Mouse (Mus musculus) monocyte, adult 5-6 weeks (primary cell): ENCODE measurements around the gene Phxr2. TPM values are rescaled to one million over a fixed set of nuclear protein-coding genes. Genes with fewer than 3 reads are reported as not detected.

ENCODE experiments used
- ATAC-seq: fragments of 153-309, 156-312 bp; replicated peaks from 2 replicates; pipeline ENCODE4 v1.8.0; 2017; ENCODE audit warnings: mild to moderate bottlenecking; ENCODE audit not compliant: low TSS enrichment, insufficient number of reproducible peaks, severe bottlenecking, poor library complexity, low FRiP score
- total RNA-seq: library from RNA; stranded (forward); fragments of 200-1000, 200-491, 200-594 nt; gene quantifications from 3 replicates; pipeline ENCODE4 v1.2.3, GENCODE M21; 2017

The Phxr2 gene
- total RNA-seq, 1 experiment from 2014 or later = not detected

DNA sequence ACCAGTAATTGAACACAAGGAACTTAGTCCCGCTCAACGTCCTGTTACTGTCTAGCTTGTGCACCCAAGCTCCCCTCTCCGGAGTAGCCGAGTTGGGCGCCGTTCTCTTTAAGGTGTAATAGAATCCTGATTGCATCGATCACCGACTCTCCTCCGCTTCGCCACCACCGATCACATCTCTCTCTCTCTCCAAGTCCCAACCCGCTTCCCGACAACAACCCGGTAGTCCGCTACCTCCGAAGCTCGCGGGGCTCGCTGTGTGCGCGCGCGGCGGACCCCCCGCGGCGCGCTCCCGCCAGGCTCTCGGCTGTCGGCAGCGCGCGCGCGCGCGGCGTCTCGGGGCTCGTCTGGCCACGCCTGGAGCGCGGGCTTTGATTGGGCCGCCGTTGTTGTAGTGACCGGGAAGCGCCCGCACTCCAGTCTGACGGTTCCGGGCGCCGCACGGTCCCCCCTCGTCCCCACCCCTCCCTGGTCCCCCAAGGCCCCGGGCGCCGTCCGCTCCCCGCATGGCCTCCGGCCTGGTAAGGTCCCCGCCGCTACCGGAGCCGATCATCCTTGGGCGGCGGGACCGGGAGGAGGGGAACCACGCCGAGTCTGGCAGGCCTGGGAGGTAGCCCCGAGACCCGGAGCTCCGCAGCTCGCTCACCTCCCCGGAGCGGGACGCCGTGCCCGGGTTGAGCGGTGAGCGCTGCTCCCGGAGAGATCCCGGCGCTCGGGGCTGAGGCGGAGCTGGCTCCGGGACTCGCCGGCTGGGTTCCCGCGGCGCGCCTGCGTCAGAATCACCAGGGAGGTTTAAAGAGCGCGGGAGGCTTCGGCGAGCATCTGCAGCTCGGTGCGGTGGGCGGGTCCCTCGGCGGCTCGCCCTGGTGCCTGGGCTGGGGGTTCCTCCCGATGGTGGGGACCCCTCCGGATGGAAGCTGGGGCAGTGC, 19.2 kb downstream of the Phxr2 start, which contains the start of gene Poc1b:
TSS of gene Poc1b (plus strand) at position 334 of the 929 bp plus-strand sequence.
- ATAC-seq = peak; percentile 67

DNA sequence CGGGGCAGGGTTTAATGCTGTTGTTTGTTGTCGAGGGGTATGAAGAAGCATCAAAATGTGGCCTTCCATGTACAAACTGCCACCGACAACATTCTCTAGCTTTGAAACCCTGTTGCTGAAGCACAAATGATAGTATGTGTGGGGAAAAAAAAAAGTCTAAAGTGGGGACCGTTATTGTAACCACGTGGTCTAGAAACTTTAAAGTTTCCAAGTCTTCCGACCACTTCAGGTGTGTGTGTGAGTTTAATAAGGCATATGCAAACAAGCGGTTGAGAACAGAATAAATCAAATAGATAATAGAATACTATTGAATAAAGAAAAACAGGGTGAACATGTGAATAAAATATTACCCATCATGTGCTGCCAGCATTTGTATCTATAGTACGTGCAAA, 19.8 kb downstream of the Phxr2 start:
- ATAC-seq = no peak

DNA sequence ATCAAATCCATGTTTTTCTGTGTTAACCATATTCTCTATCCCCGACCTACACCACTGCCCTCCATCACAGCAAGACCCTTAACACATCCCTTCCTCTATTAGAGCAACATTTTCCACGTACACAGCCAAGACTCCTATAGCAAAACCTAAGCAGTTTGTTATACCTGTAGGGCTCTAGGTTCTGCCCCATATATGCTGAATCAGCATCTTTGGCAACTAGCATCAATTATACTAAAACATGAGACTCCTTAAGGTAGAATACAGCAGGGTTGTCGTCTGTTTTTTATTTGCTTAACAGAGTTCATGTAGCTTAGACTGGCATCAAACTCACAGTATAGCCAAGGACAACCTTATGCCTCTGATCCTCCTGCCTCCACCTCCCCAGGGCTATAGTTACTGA, 20.6 kb downstream of the Phxr2 start:
- no peak for ATAC-seq

DNA sequence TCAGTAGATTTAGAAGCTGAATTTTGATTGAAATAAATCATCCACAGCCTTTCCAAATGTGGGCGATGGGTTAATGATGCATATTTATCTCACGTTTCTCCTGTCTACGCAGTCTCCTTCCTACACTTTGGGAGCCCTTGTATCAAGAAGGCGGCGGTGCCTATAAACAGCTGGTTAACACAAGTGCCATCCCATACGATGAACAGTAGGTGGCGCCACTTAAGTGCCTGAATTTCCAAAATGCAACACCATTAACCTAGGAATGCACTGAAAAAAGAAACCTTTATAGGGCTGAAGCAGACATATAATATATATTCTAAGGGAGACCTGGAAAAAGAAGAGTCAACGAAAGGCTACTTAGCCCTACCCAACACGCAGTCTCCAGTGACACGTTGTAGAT, 28.8 kb downstream of the Phxr2 start:
- peak; percentile 73; the same call in 1 of the 2 replicates for ATAC-seq

DNA sequence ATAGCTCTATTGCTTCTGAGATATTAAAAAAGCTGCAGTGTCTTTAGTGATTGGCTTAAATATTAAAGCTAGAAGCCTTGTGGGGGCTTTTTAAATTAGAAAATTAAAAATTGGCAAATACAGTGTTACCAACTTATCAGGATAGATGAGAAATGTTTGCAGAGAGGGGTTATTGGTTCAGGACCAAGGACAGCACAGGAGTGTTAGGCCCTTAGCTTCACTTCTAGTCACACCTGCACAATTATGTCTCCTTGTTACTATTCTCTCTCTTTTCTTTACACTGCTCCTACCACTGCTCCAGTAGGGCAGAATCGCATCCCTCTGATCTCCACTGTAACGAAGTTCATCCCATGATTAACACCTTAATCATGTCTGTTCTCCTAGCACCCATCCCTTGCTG, 31.0 kb downstream of the Phxr2 start:
- no peak for ATAC-seq

DNA sequence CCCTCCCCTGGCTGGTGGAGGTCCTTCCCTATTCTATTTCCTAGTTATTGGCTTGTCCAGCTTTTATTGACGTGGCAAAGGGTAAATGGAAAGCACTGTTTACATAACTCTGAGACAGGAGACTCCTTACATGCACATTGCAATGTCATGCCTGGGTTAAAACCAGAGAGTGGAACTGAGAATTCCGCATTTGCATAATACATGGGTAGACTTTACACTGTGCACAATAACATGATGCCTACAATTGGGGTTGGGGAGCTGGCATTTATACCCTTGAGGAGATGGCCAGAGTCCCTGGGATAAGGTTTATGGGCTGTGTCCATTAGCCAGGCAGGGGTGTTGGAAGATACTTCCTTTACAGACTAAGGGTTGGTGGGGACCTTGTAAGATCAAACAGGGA, 32.8 kb downstream of the Phxr2 start:
- no peak for ATAC-seq

DNA sequence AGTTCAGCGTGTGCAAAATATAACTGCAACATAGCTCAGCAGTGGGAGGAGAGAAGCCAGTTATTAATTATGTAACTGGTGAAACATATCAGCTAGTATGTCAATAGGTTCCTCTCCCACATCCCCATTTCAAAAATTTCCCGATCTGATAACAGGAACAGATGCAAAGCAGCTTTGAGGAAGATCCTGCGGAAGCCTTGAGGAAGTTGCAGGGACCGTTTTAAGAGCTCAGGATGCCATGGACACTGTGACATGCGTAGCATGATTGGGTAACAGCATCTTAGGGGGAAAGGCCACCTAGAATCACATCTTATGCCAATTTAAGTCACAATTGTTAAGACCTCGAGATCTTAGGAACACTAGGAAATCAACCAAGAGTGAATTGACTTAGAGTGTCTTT, 36.2 kb downstream of the Phxr2 start:
- no peak for ATAC-seq

DNA sequence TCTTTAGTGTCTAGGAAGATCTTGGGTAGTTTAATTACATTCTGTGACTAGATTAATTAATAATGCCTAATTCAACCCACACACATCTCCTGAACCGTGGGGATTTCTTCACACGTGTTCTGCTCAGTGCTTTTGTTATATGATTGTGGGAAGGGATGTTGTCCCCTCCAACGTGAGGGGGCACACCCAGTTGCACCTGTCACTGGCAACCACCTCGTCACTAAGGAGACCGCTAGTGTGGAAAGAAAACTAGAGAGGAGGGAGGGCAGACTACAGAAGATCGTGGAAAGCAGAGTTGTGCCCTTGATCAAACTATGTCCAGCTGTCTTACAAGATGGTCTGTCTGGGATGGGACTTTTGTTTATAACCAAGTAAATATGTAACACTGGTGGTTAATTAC, 40.1 kb downstream of the Phxr2 start:
- no peak for ATAC-seq

DNA sequence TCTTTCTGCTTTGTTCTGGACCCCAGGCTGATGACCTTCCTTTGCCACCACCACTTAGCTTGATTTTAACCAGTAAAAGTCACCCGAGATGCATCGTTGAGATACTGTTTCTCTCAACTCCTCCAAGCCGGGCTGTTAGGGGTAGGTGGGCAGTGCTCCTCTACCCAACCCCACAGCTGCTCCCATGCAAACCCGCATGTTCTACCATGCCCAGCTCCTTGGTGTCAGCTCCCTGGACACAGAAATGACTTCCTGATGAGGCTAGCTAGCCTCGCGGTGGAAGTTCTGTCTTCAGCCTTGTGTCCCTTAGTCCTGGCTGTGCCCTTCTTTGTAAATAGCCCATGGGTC, 40.9 kb downstream of the Phxr2 start:
- no peak for ATAC-seq

DNA sequence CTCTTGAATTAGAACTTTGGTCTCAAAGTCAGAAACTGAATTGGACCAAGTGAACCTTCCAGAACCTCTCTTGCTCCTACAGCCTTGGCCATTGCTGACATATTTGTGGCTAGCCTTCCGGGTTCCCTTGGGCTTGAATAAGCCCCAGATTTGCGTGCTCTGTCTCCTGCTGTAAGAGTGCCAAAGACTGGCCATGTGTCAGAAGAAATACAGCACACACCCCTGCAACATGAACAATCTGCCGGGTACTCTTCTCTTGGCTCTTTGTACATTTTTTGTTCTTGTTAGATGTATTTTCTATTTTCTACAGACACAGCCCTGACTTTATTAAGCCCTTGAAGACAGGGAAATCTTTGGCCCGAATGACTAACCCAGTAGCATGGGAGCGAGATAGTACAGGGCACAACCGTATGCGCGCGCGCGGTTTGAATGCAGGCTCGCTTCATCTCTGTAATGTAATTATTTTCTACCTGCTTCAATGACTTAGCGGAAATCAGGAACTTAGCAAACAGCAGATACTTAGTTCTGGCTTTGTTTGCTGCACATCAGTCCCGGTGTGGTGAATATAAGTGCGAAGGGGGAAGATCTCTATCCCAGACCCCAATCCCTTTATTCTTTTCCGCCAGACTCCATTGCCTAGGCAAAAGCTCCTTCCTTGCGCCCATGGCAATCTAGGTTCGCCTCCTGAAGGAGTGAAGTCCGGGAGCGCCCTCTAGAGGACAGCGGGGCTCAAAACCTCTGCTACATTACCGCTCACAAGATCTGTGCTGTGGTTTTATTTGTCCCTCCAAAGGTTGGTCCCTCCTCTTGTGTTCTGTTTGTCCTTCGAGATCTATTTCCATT, 41.5 kb downstream of the Phxr2 start:
- peak; percentile 67 for ATAC-seq

DNA sequence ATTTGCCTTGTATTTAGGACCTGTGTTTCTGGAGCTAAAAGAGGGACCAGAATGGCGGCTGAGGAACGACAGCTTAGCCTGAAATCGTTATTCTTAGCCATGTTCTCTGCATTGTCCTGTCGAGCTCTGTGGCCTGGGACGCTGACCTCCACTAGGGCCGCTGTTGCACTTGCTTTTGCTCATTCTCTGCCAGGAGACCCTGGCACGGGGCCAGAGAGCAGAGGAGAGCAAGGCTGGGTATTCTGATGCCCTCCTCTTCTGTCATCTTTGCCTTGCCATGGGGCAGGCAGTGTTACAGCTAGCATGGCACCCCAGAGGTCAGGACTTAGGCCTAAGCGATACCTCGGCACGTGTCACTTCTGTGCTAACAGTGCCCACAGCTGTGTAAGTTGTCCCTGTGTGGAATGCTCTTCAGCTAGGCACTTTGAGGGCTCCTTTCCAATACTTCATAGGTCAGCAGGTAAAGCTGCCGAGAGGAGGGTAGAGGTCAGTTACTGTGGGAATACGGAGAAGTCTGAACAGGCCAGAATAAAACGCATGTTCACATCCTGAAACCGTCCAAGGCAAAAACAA, 42.6 kb downstream of the Phxr2 start:
- ATAC-seq = no peak

DNA sequence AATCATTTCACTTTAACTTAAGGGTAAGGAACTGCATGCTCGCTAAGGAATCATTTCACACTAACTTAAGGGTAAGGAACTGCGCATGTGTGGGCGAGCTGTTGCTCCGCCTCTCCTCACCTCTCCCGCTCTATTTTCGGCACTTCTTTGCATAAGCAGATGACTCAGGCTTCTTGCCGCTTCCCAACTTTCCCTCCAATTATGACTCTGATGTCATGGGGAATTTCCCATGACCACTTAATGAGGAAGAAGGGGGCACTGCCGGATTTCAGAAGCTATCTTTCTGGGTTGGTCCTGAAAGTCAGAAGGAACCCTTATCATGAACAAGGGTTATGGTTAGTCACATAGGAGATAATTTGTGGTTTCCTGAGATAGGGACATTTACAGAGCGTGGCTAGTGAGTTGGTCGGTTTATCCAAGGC, 44.5 kb downstream of the Phxr2 start:
- no peak for ATAC-seq

DNA sequence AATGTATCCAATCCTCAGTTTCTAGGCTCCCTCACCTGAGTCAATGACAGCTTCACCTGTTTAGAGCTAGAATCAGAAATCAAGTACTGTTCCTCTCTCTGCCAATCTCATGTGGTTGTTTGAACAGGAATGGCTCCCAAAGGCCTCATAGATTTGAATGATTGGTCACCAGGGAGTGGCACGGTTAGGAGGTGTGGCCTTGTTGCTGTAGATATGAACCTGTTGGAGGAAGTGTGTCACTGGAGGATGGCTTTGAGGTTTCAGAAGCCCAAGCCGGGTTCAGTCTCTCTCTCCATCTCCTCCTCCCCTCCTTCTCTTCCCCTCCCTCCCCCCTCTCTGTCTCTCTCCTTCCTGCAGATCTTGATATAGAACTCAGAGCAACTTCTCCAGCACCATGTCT, 47.5 kb downstream of the Phxr2 start:
- no peak for ATAC-seq

DNA sequence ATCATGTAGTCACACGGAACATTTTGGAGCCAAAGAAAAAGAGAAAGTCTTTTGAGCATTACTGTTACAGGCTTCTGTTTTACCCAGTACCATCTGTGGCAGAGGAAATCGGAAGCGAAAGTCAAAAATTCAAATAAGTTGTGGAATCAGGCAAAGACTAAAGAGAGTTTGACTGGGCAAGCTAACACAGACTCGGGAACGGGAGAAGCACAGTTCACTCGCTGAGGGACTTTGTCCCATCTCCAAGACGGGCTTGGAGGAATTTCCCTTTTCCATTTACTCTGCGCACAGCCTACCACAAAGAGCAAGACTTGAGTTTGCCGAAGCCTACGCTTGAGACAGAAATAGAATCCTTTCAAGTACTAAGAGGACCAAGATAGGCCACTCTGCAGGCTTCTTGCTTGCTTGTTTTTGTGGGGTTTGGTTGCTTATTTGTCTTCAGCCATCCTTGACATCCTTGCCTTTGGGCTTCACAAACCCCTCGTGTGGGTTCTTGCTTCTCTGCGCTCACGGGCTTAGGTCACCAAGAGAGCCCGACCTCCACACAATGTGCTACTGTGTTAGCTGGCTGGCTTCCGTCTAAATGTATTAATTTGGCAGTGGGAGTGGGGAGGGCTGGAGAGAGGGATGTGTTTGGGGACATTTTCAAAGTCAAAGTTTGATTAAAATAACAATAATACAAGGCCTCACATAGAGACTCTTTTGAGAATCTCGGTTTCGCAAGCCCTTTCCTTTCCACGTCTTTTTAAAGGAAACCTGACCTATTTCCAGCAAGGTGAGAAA, 49.8 kb downstream of the Phxr2 start:
- no peak for ATAC-seq

Other genes starting within 250 kb of the Phxr2 start
- 167 to 305 TPM (median 212 TPM) in 3 replicates for gene Atp2b1, start 211.9 kb downstream of the Phxr2 start, total RNA-seq
- 3.5 to 11.2 TPM (median 9.5 TPM) in 3 replicates for gene Poc1b, start 19.3 kb downstream of the Phxr2 start, total RNA-seq
- gene Galnt4, start 18.2 kb downstream of the Phxr2 start, total RNA-seq = 8.3 to 13.4 TPM (median 8.6 TPM) in 3 replicates
- 114 to 201 TPM (median 184 TPM) in 3 replicates for gene Dusp6, start 136.9 kb upstream of the Phxr2 start, total RNA-seq